Mouse (Mus musculus) liver, embryonic 14.5 days (tissue): ENCODE data around the gene Tcl1b3.
"Not testable (repeated sequence)": the region's sequence is repeated elsewhere in the genome, so short reads cannot be mapped to it uniquely, and the experiment has no call there.

ENCODE experiments used
- CTCF ChIP-seq: IDR thresholded peaks from 2 replicates; pipeline ENCODE4 v1.5.1; 2016; ENCODE audit warnings: antibody characterized with exemption, low read depth, control low read depth
- EP300 ChIP-seq: IDR thresholded peaks from 2 replicates; pipeline ENCODE4 v1.6.1; 2016; ENCODE audit warnings: antibody characterized with exemption, low read depth

GRCm38 (mm10) chr12:105201657-105202056 is 10.8 kb downstream of the Tcl1b3 start, which contains the start of gene Tcl1b4:
- TF ChIP-seq CTCF, EP300: not testable (repeated sequence)
